Mouse (Mus musculus) bone marrow, adult 2 months (tissue): ENCODE data around the gene Gjc2.

Source experiments
- CTCF ChIP-seq: fragments of 200-500 bp; IDR thresholded peaks from 2 replicates; pipeline ENCODE4 v1.5.1; 2011; ENCODE audit warnings: low read length, control low read depth; ENCODE audit not compliant: control insufficient read depth, insufficient read depth
- POLR2A ChIP-seq: fragments of 200-500 bp; IDR thresholded peaks from 2 replicates; pipeline ENCODE4 v1.6.1; 2011; ENCODE audit warnings: low read depth, mild to moderate bottlenecking, control low read depth, low read length, borderline replicate concordance; ENCODE audit not compliant: control insufficient read depth

DNA sequence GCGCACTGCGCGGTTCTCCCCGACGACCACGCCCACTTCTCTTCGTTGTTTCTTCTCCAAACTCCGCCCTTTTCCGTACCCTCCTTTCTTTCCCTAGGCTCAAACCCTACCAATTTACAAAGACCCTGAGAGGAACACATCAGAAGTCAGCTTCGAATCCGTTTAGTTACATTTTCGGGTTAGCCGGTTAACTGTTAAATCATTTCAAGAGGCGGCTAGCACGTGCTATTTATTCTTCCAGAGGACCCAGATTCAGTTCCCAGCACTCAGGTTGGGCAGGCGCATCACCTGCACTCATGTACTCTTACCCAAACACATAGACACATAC lies 9.0 kb upstream of the Gjc2 start, which contains the start of gene Guk1:
- TF ChIP-seq POLR2A (no peak), CTCF (no peak)
